Mouse (Mus musculus) limb, embryonic 10.5 days (tissue): ENCODE data around the gene Fubp1. TPM values are rescaled to one million over a fixed set of nuclear protein-coding genes. Genes with fewer than 3 reads are reported as not detected.

Source experiments
- DNase-seq: peaks from one replicate; pipeline ENCODE4 v3.0.0-alpha.2; 2017; ENCODE audit warnings: low spot score
- H3K27ac ChIP-seq: fragments of 300-500 bp; sonication (generic); 2 replicates; pipeline ENCODE4 v1.5.1; 2016; ENCODE audit warnings: mild to moderate bottlenecking
- H3K27me3 ChIP-seq: fragments of 300-500 bp; sonication (generic); 2 replicates; pipeline ENCODE4 v1.6.1; 2016; ENCODE audit warnings: low read depth, mild to moderate bottlenecking; ENCODE audit not compliant: poor library complexity, severe bottlenecking
- H3K36me3 ChIP-seq: fragments of 300-500 bp; sonication (generic); 2 replicates; pipeline ENCODE4 v1.6.1; 2016; ENCODE audit warnings: mild to moderate bottlenecking, moderate library complexity
- H3K4me1 ChIP-seq: fragments of 300-500 bp; sonication (generic); 2 replicates; pipeline ENCODE4 v1.6.1; 2016
- H3K4me3 ChIP-seq: fragments of 300-500 bp; sonication (generic); 2 replicates; pipeline ENCODE4 v1.5.1; 2016; ENCODE audit warnings: mild to moderate bottlenecking, moderate library complexity
- H3K9me3 ChIP-seq: fragments of 300-500 bp; sonication (generic); replicated peaks from 2 replicates; pipeline ENCODE4 v1.6.1; 2016; ENCODE audit warnings: mild to moderate bottlenecking
- WGBS: fragments of 180-500 bp; shearing (Covaris S2); methylation state at CpG from one replicate; pipeline ENCODE4 v1.1.7; 2016; 5-methylcytosine and 5-hydroxymethylcytosine counted together
- polyA plus RNA-seq: library from polyadenylated mRNA; unstranded; fragments of >200 nt; fragmentation: Nextera tagmentation; extraction: Ambion mirVana; gene quantifications from 2 replicates; pipeline ENCODE4 v1.2.1, GENCODE M21; 2016

The Fubp1 gene
- 412 and 467 TPM in 2 replicates for polyA plus RNA-seq

GRCm38 (mm10) chr3:152209967-152210634 lies at the start of gene Fubp1, which contains the start of gene Dnajb4:
Gene Fubp1 (plus strand): TSS chr3:152210422.
Gene Dnajb4 (minus strand): TSS chr3:152210302.
- peaks cover 30% of the 10 kb centered on the region for H3K4me1 ChIP-seq
- WGBS = under 1% methylated on average over 85 of the region's 85 CpGs
- peak within 1 kb of the TSS; percentile 100 for H3K27ac ChIP-seq
- H3K4me3 ChIP-seq = peak within 1 kb of the TSS; percentile 98
- no peaks in the 10 kb centered on the region for H3K27me3 ChIP-seq
- H3K36me3 ChIP-seq = peaks cover 38% of the 10 kb centered on the region
- H3K9me3 ChIP-seq = no peaks in the 10 kb centered on the region
- peak; percentile 99 for DNase-seq

DNA sequence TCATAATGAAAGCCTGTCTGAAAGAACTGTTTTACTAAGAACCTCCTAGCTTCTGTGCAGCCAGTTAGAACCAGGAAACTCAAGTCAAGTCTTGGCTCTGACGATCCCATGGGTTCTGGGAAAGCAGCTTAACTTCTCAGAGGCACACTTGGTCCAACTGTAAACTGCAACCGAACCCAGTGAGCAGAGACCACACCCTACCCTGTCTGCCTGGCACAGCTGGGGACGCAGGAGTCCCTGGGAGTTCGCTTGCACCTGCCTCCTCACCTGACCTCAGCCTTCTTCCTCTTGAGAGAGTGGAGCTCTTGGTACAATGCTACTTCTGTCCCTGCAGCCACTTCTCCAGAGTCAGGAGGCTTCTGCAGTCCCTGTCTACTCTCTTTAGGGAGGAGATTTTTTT lies 49.6 kb upstream of the Fubp1 start:
- DNase-seq = no peak
- no peak overlapping the region for H3K27ac ChIP-seq
- no peak overlapping the region for H3K4me3 ChIP-seq
- H3K4me1 ChIP-seq = peaks cover 5% of the 10 kb centered on the region
- WGBS = 69% methylated on average over 4 of the region's 4 CpGs
- no peaks in the 10 kb centered on the region for H3K36me3 ChIP-seq
- H3K27me3 ChIP-seq = peaks cover 17% of the 10 kb centered on the region
- no peaks in the 10 kb centered on the region for H3K9me3 ChIP-seq

DNA sequence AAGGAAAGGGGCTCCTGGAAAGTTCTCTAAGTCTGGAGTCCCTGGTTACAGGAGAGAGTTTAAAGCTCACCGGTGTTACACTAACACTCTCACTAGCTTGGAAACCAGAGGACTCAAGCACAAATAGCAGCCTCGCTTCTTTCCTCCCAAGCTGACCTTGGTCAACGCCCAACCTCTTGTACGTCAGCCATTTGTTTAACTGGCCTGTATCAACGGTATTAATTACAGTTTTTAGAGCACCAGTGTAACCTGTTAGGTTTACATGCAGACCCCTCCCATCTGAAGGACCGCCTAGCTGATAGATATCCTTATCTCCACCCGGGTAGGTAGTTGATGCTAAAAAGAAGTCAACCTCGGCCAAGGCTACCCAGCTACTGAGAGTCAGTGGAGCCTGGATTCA lies 46.9 kb upstream of the Fubp1 start:
- H3K4me3 ChIP-seq = no peak overlapping the region
- no peak overlapping the region for H3K27ac ChIP-seq
- H3K27me3 ChIP-seq = peaks cover 39% of the 10 kb centered on the region
- H3K9me3 ChIP-seq = no peaks in the 10 kb centered on the region
- 88% methylated on average over 8 of the region's 8 CpGs for WGBS
- H3K36me3 ChIP-seq = no peaks in the 10 kb centered on the region
- peaks cover 19% of the 10 kb centered on the region for H3K4me1 ChIP-seq
- DNase-seq = no peak

GRCm38 (mm10) chr3:152165014-152165350 lies 45.2 kb upstream of the Fubp1 start:
- no peaks in the 10 kb centered on the region for H3K9me3 ChIP-seq
- H3K27ac ChIP-seq = peak overlapping the region; percentile 78
- no peak for DNase-seq
- H3K4me3 ChIP-seq = peak overlapping the region; percentile 63
- 31% methylated on average over 9 of the region's 9 CpGs for WGBS
- H3K27me3 ChIP-seq = peaks cover 39% of the 10 kb centered on the region
- no peaks in the 10 kb centered on the region for H3K36me3 ChIP-seq
- H3K4me1 ChIP-seq = peaks cover 19% of the 10 kb centered on the region

DNA sequence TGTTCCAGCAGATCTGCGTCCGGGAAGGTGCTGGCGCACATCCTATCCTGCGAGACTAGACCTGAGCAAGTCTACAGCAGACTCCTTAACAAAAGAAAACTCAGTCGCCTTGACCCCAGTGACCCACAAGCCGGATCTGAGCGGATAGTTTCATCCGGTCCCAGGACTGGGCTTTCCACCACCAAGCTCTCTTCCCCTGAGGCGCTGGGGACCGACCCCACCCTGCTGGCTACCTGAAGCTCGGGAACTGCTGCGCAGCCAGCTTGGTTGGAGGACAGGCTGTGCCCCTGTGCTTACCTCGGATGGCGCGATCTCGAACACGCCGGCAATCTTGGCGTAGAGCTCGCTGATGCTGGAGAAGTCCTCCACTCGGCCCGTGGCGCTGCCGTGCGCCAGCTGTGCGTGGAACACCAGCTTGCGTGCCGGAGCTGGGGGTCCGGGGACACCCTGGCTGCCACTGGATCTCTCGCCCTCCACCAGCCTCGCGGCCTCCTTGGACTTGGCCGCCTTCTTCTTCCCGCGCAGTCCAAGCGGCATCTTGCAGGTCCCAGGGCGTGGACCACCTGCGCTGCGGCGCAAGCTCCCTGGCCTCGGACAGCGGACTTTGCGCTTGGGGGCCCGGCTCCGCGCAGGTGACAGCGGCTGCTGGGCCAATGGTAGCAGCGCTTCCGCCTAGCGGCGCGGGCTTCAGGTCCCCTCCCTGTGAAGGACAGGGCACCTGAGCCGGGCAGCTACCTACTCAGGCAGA lies 44.7 kb upstream of the Fubp1 start:
- peak; percentile 69 for DNase-seq
- peak overlapping the region; percentile 63 for H3K4me3 ChIP-seq
- peaks cover 39% of the 10 kb centered on the region for H3K27me3 ChIP-seq
- H3K36me3 ChIP-seq = no peaks in the 10 kb centered on the region
- H3K4me1 ChIP-seq = peaks cover 19% of the 10 kb centered on the region
- 2% methylated on average over 53 of the region's 53 CpGs for WGBS
- H3K9me3 ChIP-seq = no peaks in the 10 kb centered on the region
- H3K27ac ChIP-seq = peak overlapping the region; percentile 78

DNA sequence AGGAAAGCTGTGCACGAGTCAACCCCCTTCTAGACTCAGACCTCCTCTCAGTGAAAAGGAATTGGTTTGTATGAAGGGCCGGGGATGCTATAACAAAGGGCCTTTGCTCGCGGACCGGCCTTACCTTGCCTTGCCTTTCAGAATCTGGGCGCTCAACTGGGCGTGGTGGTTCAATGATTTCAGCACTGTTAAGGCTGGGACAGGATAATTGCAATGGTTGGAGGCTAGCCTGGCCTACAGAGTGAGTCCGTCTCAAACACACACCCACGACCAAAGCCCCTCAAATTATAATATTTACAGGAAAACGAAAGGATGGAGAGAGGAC lies 44.2 kb upstream of the Fubp1 start, which contains the start of gene Gipc2:
TSS of gene Gipc2 (minus strand) at position 132 of the 325 bp plus-strand sequence.
- WGBS = 7% methylated on average over 10 of the region's 10 CpGs
- peaks cover 39% of the 10 kb centered on the region for H3K27me3 ChIP-seq
- H3K4me3 ChIP-seq = peak within 1 kb of the TSS; percentile 63

GRCm38 (mm10) chr3:152166699-152167451 lies 43.3 kb upstream of the Fubp1 start:
- no peak overlapping the region; the same call in 1 of the 2 replicates for H3K27ac ChIP-seq
- 12% methylated on average over 29 of the region's 29 CpGs for WGBS

More for the DNA sequence above, 44.2 kb upstream of the Fubp1 start, which contains the start of gene Gipc2:
- Histone ChIP-seq H3K9me3 (no peaks in the 10 kb centered on the region), H3K36me3 (no peaks in the 10 kb centered on the region), H3K4me1 (peaks cover 19% of the 10 kb centered on the region), H3K27ac (peak within 1 kb of the TSS; percentile 78)
- no peak for DNase-seq

GRCm38 (mm10) chr3:152168007-152168406 lies 42.2 kb upstream of the Fubp1 start:
- Histone ChIP-seq H3K27me3 (peaks cover 39% of the 10 kb centered on the region), H3K4me1 (peaks cover 19% of the 10 kb centered on the region), H3K36me3 (no peaks in the 10 kb centered on the region), H3K27ac (no peak overlapping the region), H3K9me3 (no peaks in the 10 kb centered on the region), H3K4me3 (no peak overlapping the region)
- DNase-seq = no peak
- 91% methylated on average over 10 of the region's 10 CpGs for WGBS

More at GRCm38 (mm10) chr3:152166699-152167451, 43.3 kb upstream of the Fubp1 start:
- DNase-seq = peak; percentile 54
- Histone ChIP-seq H3K4me3 (peak overlapping the region; percentile 42), H3K27me3 (peaks cover 39% of the 10 kb centered on the region), H3K36me3 (no peaks in the 10 kb centered on the region), H3K9me3 (no peaks in the 10 kb centered on the region), H3K4me1 (peaks cover 19% of the 10 kb centered on the region)

DNA sequence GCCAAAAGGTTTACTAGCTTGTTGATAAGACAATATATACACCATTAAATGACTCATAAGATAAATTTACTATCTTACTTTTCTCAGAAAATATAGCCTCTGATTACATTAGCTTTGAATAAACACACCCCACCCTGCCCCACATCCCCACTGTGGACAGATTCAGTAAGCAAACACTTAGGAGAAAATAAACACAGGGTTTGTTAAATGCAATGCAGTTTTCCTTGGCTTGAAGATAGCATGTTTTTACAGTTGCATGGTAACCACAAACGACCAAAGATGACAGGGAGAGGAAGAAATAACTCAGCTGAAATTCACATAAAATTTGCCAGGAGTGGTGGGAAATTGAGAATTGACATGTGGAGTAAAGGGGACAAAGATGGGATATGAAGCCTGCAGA lies 39.8 kb upstream of the Fubp1 start:
- 65% methylated on average over 1 of the region's 1 CpGs for WGBS
- Histone ChIP-seq H3K4me3 (no peak overlapping the region), H3K27me3 (peaks cover 27% of the 10 kb centered on the region), H3K9me3 (no peaks in the 10 kb centered on the region), H3K4me1 (peaks cover 16% of the 10 kb centered on the region), H3K27ac (no peak overlapping the region), H3K36me3 (no peaks in the 10 kb centered on the region)
- no peak for DNase-seq

GRCm38 (mm10) chr3:152171236-152171635 lies 39.0 kb upstream of the Fubp1 start:
- WGBS = 73% methylated on average over 2 of the region's 2 CpGs
- no peak for DNase-seq
- no peak overlapping the region for H3K4me3 ChIP-seq

GRCm38 (mm10) chr3:152171862-152172261 lies 38.4 kb upstream of the Fubp1 start:
- Histone ChIP-seq H3K9me3 (no peaks in the 10 kb centered on the region), H3K36me3 (no peaks in the 10 kb centered on the region), H3K27ac (no peak overlapping the region), H3K4me1 (peaks cover 6% of the 10 kb centered on the region), H3K4me3 (no peak overlapping the region), H3K27me3 (peaks cover 13% of the 10 kb centered on the region)
- no peak for DNase-seq
- WGBS = 68% methylated on average over 7 of the region's 7 CpGs

More at GRCm38 (mm10) chr3:152171236-152171635, 39.0 kb upstream of the Fubp1 start:
- Histone ChIP-seq H3K4me1 (peaks cover 7% of the 10 kb centered on the region), H3K36me3 (no peaks in the 10 kb centered on the region), H3K27me3 (peaks cover 19% of the 10 kb centered on the region), H3K27ac (no peak overlapping the region), H3K9me3 (no peaks in the 10 kb centered on the region)

DNA sequence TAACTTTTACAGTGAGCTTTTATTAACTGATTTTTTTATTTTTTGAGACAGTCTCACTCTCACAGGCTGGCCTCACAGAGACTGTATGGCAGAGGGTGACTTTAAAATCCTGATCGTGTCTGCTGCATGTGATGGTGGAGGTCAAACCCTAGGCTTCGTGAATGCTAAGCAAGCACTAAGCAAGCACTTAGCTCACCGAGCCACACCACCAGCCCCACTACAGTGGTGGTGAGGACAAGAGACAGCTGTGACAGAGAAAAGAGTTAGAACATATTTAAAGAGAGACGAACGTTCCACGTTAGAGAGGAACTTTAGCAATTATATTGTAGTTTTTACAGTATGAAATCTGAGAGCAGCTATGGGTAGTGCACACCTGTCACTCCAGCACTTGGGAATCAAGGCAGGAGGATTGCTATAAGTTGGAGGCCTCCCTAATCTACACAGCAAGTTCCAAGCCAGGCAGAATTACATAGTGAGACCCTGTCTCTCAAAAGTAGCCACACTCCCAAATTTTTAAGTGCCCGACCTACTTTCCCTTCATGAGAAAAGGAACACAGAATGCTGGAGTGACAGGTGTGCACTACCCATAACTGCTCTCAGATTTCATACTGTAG lies 37.8 kb upstream of the Fubp1 start:
- no peak for DNase-seq
- 85% methylated on average over 7 of the region's 7 CpGs for WGBS
- no peak overlapping the region for H3K4me3 ChIP-seq
- no peaks in the 10 kb centered on the region for H3K9me3 ChIP-seq
- H3K27ac ChIP-seq = no peak overlapping the region
- H3K36me3 ChIP-seq = no peaks in the 10 kb centered on the region
- H3K27me3 ChIP-seq = peaks cover 7% of the 10 kb centered on the region
- peaks cover 1% of the 10 kb centered on the region for H3K4me1 ChIP-seq
